Mouse (Mus musculus): Measurements from ENCODE around the gene Shisa5. TPM values are rescaled to one million over a fixed set of nuclear protein-coding genes. Genes with fewer than 3 reads are reported as not detected.

The Shisa5 gene
- polyA plus RNA-seq, 1 experiment, result 82.8 TPM

- no peaks in the 10 kb centered on the region for H3K27me3 ChIP-seq (ENCODE audit: control insufficient read depth, insufficient read depth, insufficient read length)
- no peaks in the 10 kb centered on the region for H3K79me2 ChIP-seq (ENCODE audit: control insufficient read depth, insufficient read depth)
- no peak overlapping the region for H3ac ChIP-seq (ENCODE audit: control insufficient read depth, insufficient read length)
- no peak overlapping the region for H3K4me2 ChIP-seq (ENCODE audit: low read depth)
- no peak for TF ChIP-seq TCF3 (IDR thresholded peaks at IDR 0.05; ENCODE audit: insufficient read length, low read depth)
- no peak for TF ChIP-seq POLR2AphosphoS2 (IDR thresholded peaks at IDR 0.05; ENCODE audit: insufficient read length, low read depth)
- TF ChIP-seq SRF (IDR thresholded peaks at IDR 0.05; ENCODE audit: control insufficient read depth, insufficient read length, low read depth), result no peak
- no peak for TF ChIP-seq REST (IDR thresholded peaks at IDR 0.05; ENCODE audit: insufficient read depth, insufficient read length)
- no peak for TF ChIP-seq TCF12 (IDR thresholded peaks at IDR 0.05; ENCODE audit: insufficient read depth, poor library complexity, severe bottlenecking)
- TF ChIP-seq MYOD1 (IDR thresholded peaks at IDR 0.05; ENCODE audit: control insufficient read depth in 1 of 3, insufficient read length in 2 of 3, low read depth in 2 of 3), result no peak
- no peak for TF ChIP-seq MAX (IDR thresholded peaks at IDR 0.05; ENCODE audit: low read depth)
- no peak for TF ChIP-seq E2F4 (IDR thresholded peaks at IDR 0.05; ENCODE audit: insufficient read depth)
- no peak for TF ChIP-seq POLR2A (IDR thresholded peaks at IDR 0.05; ENCODE audit: insufficient read length, low read depth)
- no peak overlapping the region for H3K4me3 ChIP-seq
- no peaks in the 10 kb centered on the region for H3K36me3 ChIP-seq (ENCODE audit: control insufficient read depth, insufficient read depth)
These were observed 39.2 kb upstream of the Shisa5 start for GRCm38 (mm10) chr9:108999167-108999526.

DNA sequence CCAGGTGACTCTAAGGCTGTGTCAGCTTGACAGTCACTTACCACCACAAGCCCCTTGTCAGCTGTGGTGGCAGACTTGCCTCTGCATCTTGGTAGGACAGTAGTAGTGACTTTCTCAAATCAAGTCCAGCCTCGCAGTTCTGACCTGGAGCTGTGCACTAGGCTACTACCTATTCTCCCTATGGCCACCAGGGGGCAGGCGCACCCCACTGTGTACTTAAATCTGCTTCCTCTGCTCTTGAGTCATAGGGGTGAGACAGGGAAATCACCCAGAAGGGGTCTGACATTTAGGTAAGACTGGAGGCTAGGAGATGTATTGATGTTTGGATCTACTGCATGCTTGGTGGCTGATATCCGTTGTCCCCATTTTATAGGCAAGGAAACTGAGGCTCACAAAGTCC lies 37.6 kb upstream of the Shisa5 start:
- Histone ChIP-seq H3ac (ENCODE audit: control insufficient read depth, insufficient read length) (no peak overlapping the region), H3K27me3 (ENCODE audit: control insufficient read depth, insufficient read depth, insufficient read length) (no peaks in the 10 kb centered on the region), H3K36me3 (ENCODE audit: control insufficient read depth, insufficient read depth) (no peaks in the 10 kb centered on the region), H3K79me2 (ENCODE audit: control insufficient read depth, insufficient read depth) (no peaks in the 10 kb centered on the region), H3K4me2 (ENCODE audit: low read depth) (no peak overlapping the region), H3K4me3 (no peak overlapping the region)
- TF ChIP-seq TCF3 (IDR thresholded peaks at IDR 0.05; ENCODE audit: insufficient read length, low read depth) (no peak), REST (IDR thresholded peaks at IDR 0.05; ENCODE audit: insufficient read depth, insufficient read length) (no peak), MAX (IDR thresholded peaks at IDR 0.05; ENCODE audit: low read depth) (no peak), MYOD1 (IDR thresholded peaks at IDR 0.05; ENCODE audit: control insufficient read depth in 1 of 3, insufficient read length in 2 of 3, low read depth in 2 of 3) (no peak), SRF (IDR thresholded peaks at IDR 0.05; ENCODE audit: control insufficient read depth, insufficient read length, low read depth) (no peak), POLR2A (IDR thresholded peaks at IDR 0.05; ENCODE audit: insufficient read length, low read depth) (no peak), E2F4 (IDR thresholded peaks at IDR 0.05; ENCODE audit: insufficient read depth) (no peak), POLR2AphosphoS2 (IDR thresholded peaks at IDR 0.05; ENCODE audit: insufficient read length, low read depth) (no peak), MYOG (IDR thresholded peaks at IDR 0.05; ENCODE audit: control insufficient read depth in 1 of 3, insufficient read depth in 1 of 3, insufficient read length in 2 of 3, low read depth in 2 of 3) (no peak), USF1 (IDR thresholded peaks at IDR 0.05; ENCODE audit: low read depth) (no peak), CEBPB (IDR thresholded peaks at IDR 0.05; ENCODE audit: insufficient read depth, poor library complexity, severe bottlenecking) (no peak), TCF12 (IDR thresholded peaks at IDR 0.05; ENCODE audit: insufficient read depth, poor library complexity, severe bottlenecking) (no peak)

DNA sequence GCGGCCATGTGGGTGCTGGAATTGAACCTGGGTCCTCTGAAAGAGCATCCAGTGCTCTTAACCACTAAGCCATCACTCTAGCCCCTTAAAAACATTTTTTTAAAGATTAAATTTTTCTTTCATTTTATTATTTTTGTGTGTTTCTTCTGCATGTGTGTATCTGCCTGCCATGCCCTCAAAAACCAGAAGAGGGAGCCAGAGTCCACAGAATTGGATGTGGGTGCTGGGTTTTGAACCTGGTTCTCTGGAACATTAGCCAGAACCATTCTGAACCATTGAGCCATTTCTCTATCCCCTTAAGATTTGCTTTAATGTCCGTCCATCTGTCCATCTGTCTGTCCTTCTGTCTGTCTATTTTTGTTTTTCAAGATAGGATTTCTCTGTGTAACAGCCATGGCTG lies 35.2 kb upstream of the Shisa5 start:
- no peak for TF ChIP-seq POLR2AphosphoS2 (IDR thresholded peaks at IDR 0.05; ENCODE audit: insufficient read length, low read depth)
- TF ChIP-seq MAX (IDR thresholded peaks at IDR 0.05; ENCODE audit: low read depth), result no peak
- TF ChIP-seq USF1 (IDR thresholded peaks at IDR 0.05; ENCODE audit: low read depth), result no peak
- H3K27me3 ChIP-seq (ENCODE audit: control insufficient read depth, insufficient read depth, insufficient read length), result no peaks in the 10 kb centered on the region
- no peak overlapping the region for H3K4me3 ChIP-seq
- H3K4me2 ChIP-seq (ENCODE audit: low read depth), result no peak overlapping the region
- H3ac ChIP-seq (ENCODE audit: control insufficient read depth, insufficient read length), result no peak overlapping the region
- H3K36me3 ChIP-seq (ENCODE audit: control insufficient read depth, insufficient read depth), result no peaks in the 10 kb centered on the region
- H3K79me2 ChIP-seq (ENCODE audit: control insufficient read depth, insufficient read depth), result no peaks in the 10 kb centered on the region

GRCm38 (mm10) chr9:109007025-109007780 lies 31.2 kb upstream of the Shisa5 start:
- Histone ChIP-seq H3K4me2 (ENCODE audit: low read depth) (no peak overlapping the region), H3K4me3 (no peak overlapping the region), H3K36me3 (ENCODE audit: control insufficient read depth, insufficient read depth) (no peaks in the 10 kb centered on the region), H3K27me3 (ENCODE audit: control insufficient read depth, insufficient read depth, insufficient read length) (no peaks in the 10 kb centered on the region), H3ac (ENCODE audit: control insufficient read depth, insufficient read length) (no peak overlapping the region), H3K79me2 (ENCODE audit: control insufficient read depth, insufficient read depth) (no peaks in the 10 kb centered on the region)
- TF ChIP-seq MAX (IDR thresholded peaks at IDR 0.05; ENCODE audit: low read depth) (no peak), USF1 (IDR thresholded peaks at IDR 0.05; ENCODE audit: low read depth) (no peak), CEBPB (IDR thresholded peaks at IDR 0.05; ENCODE audit: insufficient read depth, poor library complexity, severe bottlenecking) (no peak), POLR2AphosphoS2 (IDR thresholded peaks at IDR 0.05; ENCODE audit: insufficient read length, low read depth) (no peak), TCF12 (IDR thresholded peaks at IDR 0.05; ENCODE audit: insufficient read depth, poor library complexity, severe bottlenecking) (no peak)

- TF ChIP-seq SRF (IDR thresholded peaks at IDR 0.05; ENCODE audit: control insufficient read depth, insufficient read length, low read depth) (no peak), POLR2AphosphoS2 (IDR thresholded peaks at IDR 0.05; ENCODE audit: insufficient read length, low read depth) (no peak), MYOD1 (IDR thresholded peaks at IDR 0.05; ENCODE audit: control insufficient read depth in 1 of 3, insufficient read length in 2 of 3, low read depth in 2 of 3) (no peak), TCF3 (IDR thresholded peaks at IDR 0.05; ENCODE audit: insufficient read length, low read depth) (no peak), POLR2A (IDR thresholded peaks at IDR 0.05; ENCODE audit: insufficient read length, low read depth) (no peak), E2F4 (IDR thresholded peaks at IDR 0.05; ENCODE audit: insufficient read depth) (no peak), TCF12 (IDR thresholded peaks at IDR 0.05; ENCODE audit: insufficient read depth, poor library complexity, severe bottlenecking) (no peak), MYOG (IDR thresholded peaks at IDR 0.05; ENCODE audit: control insufficient read depth in 1 of 3, insufficient read depth in 1 of 3, insufficient read length in 2 of 3, low read depth in 2 of 3) (no peak), CEBPB (IDR thresholded peaks at IDR 0.05; ENCODE audit: insufficient read depth, poor library complexity, severe bottlenecking) (no peak), USF1 (IDR thresholded peaks at IDR 0.05; ENCODE audit: low read depth) (no peak), MAX (IDR thresholded peaks at IDR 0.05; ENCODE audit: low read depth) (no peak), REST (IDR thresholded peaks at IDR 0.05; ENCODE audit: insufficient read depth, insufficient read length) (no peak)
- Histone ChIP-seq H3K27me3 (ENCODE audit: control insufficient read depth, insufficient read depth, insufficient read length) (no peaks in the 10 kb centered on the region), H3K36me3 (ENCODE audit: control insufficient read depth, insufficient read depth) (no peaks in the 10 kb centered on the region), H3K4me3 (no peak overlapping the region), H3K79me2 (ENCODE audit: control insufficient read depth, insufficient read depth) (no peaks in the 10 kb centered on the region), H3ac (ENCODE audit: control insufficient read depth, insufficient read length) (no peak overlapping the region), H3K4me2 (ENCODE audit: low read depth) (no peak overlapping the region)
These were observed 30.3 kb upstream of the Shisa5 start for GRCm38 (mm10) chr9:109008081-109008480.
